In genomic region chr8:111130756-111131155, GRCm38 (mm10) we compare ENCODE assay signal across 24 mouse cellular contexts. TPM values are rescaled to one million over a fixed set of nuclear protein-coding genes. Genes with fewer than 3 reads are reported as not detected.
"Had no signal": no experiment of that assay in that cellular context is flagged by ENCODE, and none has a peak within 500 bp of the region (broad histone marks: within the 10 kb centered on the region; RNA-seq: fewer than 3 reads in every experiment).

No protein-coding gene starts in this region.

- H3K4me1 ChIP-seq: intestine, embryonic 15.5 days; limb, embryonic 10.5 days; limb, embryonic 13.5 days; liver, embryonic 12.5 days; liver, embryonic 15.5 days; midbrain, embryonic 12.5 days; midbrain, embryonic 15.5 days; neural tube, embryonic 12.5 days; neural tube, embryonic 15.5 days; stomach, embryonic 15.5 days had no signal

- H3K27ac ChIP-seq: intestine, embryonic 15.5 days; layer of hippocampus, adult 2 months; limb, embryonic 10.5 days; limb, embryonic 13.5 days; liver, embryonic 12.5 days; liver, embryonic 15.5 days; macrophage; midbrain, embryonic 12.5 days; midbrain, embryonic 15.5 days; neural tube, embryonic 12.5 days; neural tube, embryonic 15.5 days; stomach, embryonic 15.5 days had no signal

- H3K27me3 ChIP-seq: intestine, embryonic 15.5 days; limb, embryonic 13.5 days; liver, embryonic 12.5 days; liver, embryonic 15.5 days; midbrain, embryonic 12.5 days; midbrain, embryonic 15.5 days; neural tube, embryonic 12.5 days; neural tube, embryonic 15.5 days; stomach, embryonic 15.5 days had no signal

- DNase-seq: kidney, adult 11 months; kidney, adult 9 months; kidney, postnatal 25 days; layer of hippocampus, adult 9-11 months; liver; lung, embryonic 14.5 days; right cerebral cortex, adult 18-20 months; right cerebral cortex, postnatal 14 days; spleen, adult 18-20 months; thymus, postnatal 25 days had no signal

- H3K4me3 ChIP-seq: intestine, embryonic 15.5 days; layer of hippocampus, adult 2 months; limb, embryonic 10.5 days; limb, embryonic 13.5 days; liver, embryonic 12.5 days; liver, embryonic 15.5 days; midbrain, embryonic 12.5 days; midbrain, embryonic 15.5 days; neural tube, embryonic 12.5 days; neural tube, embryonic 15.5 days; stomach, embryonic 15.5 days had no signal

RNA-seq across cellular contexts. Expression of gene Clec18a, which starts 38.5 kb away (rescaled TPM):
- polyA plus RNA-seq: large intestine, adult 2 months; limb, embryonic 10.5 days; limb, embryonic 13.5 days; liver, embryonic 12.5 days; liver, embryonic 15.5 days; lung, embryonic 14.5 days; macrophage; stomach, embryonic 15.5 days; thymus, postnatal 0 days had no signal
